Mouse (Mus musculus): Measurements from ENCODE around the gene Olfr704.

DNA sequence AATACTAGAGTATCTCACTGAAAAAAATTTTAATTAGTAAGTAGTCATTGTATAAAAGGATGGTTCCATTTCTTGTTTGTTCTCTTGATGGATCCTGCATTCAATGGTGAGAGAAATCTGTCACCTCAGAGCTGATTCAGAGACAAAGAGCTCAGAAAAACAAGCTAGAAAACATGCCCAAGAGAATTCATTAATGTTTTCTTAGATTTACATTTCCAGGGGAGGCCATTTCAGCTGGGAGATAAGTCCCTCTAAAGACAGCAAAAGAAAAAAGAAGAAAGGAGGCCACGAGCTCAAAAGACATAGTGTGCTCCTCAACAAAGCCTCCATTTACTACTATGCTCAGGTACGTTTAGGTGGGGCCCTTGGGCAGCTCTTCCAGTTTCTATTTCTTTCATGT, 19.9 kb upstream of the Olfr704 start, which contains the start of gene Olfr703:
- TF ChIP-seq CTCF (IDR thresholded peaks at IDR 0.05; ENCODE audit: low read depth, low read length) (no peak), POLR2A (IDR thresholded peaks at IDR 0.05; ENCODE audit: borderline replicate concordance, low read depth, low read length) (no peak)

Data from bone marrow macrophage, adult 2 months (primary cell).